Mouse (Mus musculus) kidney, embryonic 15.5 days (tissue): ENCODE data around the gene Phyhd1. TPM values are rescaled to one million over a fixed set of nuclear protein-coding genes. Genes with fewer than 3 reads are reported as not detected.
A peak's percentile ranks its signal among the peaks of the same experiment; 100 is the strongest.

Source experiments
- ATAC-seq: fragments of 200-750 bp; cut with Nextera tagmentation; replicated peaks from 2 replicates; pipeline ENCODE4 v1.8.0; 2017; ENCODE audit warnings: moderate TSS enrichment; ENCODE audit not compliant: low FRiP score
- H3K27ac ChIP-seq: fragments of 300-500 bp; sonication (generic); 2 replicates; pipeline ENCODE4 v1.5.1; 2015; ENCODE audit warnings: mild to moderate bottlenecking, inconsistent platforms
- H3K27me3 ChIP-seq: fragments of 300-500 bp; sonication (generic); 2 replicates; pipeline ENCODE4 v1.6.1; 2015; ENCODE audit warnings: inconsistent platforms
- H3K36me3 ChIP-seq: fragments of 300-500 bp; sonication (generic); 2 replicates; pipeline ENCODE4 v1.6.1; 2015; ENCODE audit warnings: inconsistent platforms
- H3K4me1 ChIP-seq: fragments of 300-500 bp; sonication (generic); 2 replicates; pipeline ENCODE4 v1.6.1; 2015; ENCODE audit warnings: inconsistent platforms
- H3K4me2 ChIP-seq: fragments of 300-500 bp; sonication (generic); 2 replicates; pipeline ENCODE4 v1.6.1; 2015; ENCODE audit warnings: moderate library complexity, mild to moderate bottlenecking, inconsistent platforms
- H3K4me3 ChIP-seq: fragments of 300-500 bp; sonication (generic); replicated peaks from 2 replicates; pipeline ENCODE4 v1.5.1; 2015; ENCODE audit warnings: mild to moderate bottlenecking, inconsistent platforms
- H3K9ac ChIP-seq: fragments of 300-500 bp; sonication (generic); 2 replicates; pipeline ENCODE4 v1.6.1; 2015; ENCODE audit warnings: mild to moderate bottlenecking, inconsistent platforms
- H3K9me3 ChIP-seq: fragments of 300-500 bp; sonication (generic); replicated peaks from 2 replicates; pipeline ENCODE4 v1.6.1; 2016; ENCODE audit warnings: inconsistent platforms
- WGBS: fragments of 180-500 bp; shearing (Covaris S2); methylation state at CpG from one replicate; pipeline ENCODE4 v1.1.7; 2015; ENCODE audit warnings: mixed read lengths; 5-methylcytosine and 5-hydroxymethylcytosine counted together
- polyA plus RNA-seq: library from polyadenylated mRNA; unstranded; fragments of >200 nt; fragmentation: Nextera tagmentation; extraction: Ambion mirVana; gene quantifications from 2 replicates; pipeline ENCODE4 v1.2.1, GENCODE M21; 2015

Phyhd1 gene
- polyA plus RNA-seq, 1 experiment from 2014 or later: 13.3 TPM

DNA sequence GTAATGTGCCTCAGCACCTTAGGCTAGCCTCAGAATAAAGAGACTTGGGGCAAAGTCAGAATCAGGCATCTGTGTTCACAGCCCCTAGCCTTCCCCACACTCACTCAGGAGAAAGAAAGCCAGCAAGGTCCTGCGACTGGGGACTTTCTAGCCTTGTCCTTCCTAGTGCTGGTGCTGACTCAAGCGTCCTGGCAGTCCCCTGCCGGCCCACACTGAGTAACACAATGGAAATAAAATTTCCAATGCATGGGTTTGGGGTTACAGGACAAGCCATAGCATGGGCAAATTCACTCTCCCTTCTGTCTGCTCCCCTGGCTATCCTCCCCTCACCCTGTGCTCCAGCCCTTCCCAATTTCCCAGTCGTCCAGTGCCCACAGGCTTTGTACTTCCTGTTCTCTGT lies 2.4 kb downstream of the Phyhd1 start:
- H3K4me1 ChIP-seq: peaks cover 55% of the 10 kb centered on the region
- no peaks in the 10 kb centered on the region for H3K27me3 ChIP-seq
- no peak overlapping the region for H3K27ac ChIP-seq
- ATAC-seq: no peak
- H3K36me3 ChIP-seq: peaks cover 13% of the 10 kb centered on the region
- H3K4me2 ChIP-seq: no peak overlapping the region
- H3K9ac ChIP-seq: no peak overlapping the region
- no peaks in the 10 kb centered on the region for H3K9me3 ChIP-seq
- H3K4me3 ChIP-seq: no peak overlapping the region
- 57% methylated on average over 4 of the region's 4 CpGs for WGBS

DNA sequence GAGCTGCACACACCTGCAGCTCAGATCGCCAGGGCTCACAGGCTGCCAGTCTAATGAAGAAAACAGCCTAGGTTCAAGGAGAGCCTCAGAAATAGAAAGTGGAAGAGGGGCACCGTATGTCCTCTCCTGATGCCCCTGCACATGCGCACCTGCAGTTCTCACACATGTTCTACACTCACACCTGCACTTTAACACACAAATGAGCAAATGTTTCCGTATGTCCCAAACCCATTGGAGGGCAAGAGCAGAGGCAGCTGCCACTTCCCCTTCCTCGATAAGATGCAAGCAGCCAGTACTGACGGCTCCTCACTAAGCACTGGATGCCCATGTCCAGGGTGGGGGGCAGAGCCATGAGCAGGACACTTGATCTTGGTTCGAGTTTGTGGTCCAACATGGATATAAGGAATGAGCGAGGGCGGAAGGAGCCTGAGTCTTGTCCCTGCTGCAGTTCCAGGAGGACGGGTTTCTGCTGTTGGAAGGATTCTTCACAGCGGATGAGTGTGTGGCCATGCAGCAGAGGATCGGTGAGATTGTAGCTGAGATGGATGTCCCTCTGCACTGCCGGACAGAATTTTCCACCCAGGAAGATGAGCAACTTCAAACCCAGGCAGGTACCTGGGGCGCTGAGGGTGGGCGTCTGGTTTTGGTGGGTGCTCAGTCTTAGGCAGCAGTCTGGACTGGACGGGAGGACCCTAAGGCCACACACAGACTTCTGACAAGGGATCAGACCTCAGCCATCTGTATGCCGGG lies 3.4 kb downstream of the Phyhd1 start:
- H3K9me3 ChIP-seq: no peaks in the 10 kb centered on the region
- H3K36me3 ChIP-seq: peaks cover 3% of the 10 kb centered on the region
- no peak overlapping the region for H3K9ac ChIP-seq
- no peak for ATAC-seq
- H3K4me3 ChIP-seq: no peak overlapping the region
- peak overlapping the region; percentile 72 for H3K27ac ChIP-seq
- 87% methylated on average over 17 of the region's 17 CpGs for WGBS
- no peaks in the 10 kb centered on the region for H3K27me3 ChIP-seq
- peaks cover 46% of the 10 kb centered on the region for H3K4me1 ChIP-seq
- no peak overlapping the region for H3K4me2 ChIP-seq

DNA sequence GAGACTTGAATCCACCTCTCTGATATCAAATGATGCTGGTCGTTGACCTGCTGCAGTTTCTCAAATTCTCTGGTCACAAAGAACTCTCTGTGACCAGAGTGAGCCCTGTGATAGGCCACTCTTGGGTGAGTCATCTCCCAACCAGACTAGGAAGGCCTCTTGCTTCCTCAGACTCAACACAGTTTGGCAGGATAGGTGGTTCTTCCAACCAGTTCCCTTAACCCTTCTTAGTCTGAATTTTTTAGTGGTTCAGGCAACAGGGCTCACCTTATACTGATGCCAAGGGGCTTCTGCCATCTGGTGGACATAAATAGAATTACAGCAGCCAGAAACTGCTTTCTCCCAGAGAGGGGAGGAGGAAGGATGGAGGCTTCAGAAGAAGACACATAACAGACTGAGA lies 4.1 kb downstream of the Phyhd1 start:
- 27% methylated on average over 1 of the region's 1 CpGs for WGBS
- H3K9ac ChIP-seq: no peak overlapping the region
- H3K27me3 ChIP-seq: no peaks in the 10 kb centered on the region
- H3K4me3 ChIP-seq: no peak overlapping the region
- H3K4me2 ChIP-seq: no peak overlapping the region
- ATAC-seq: peak; percentile 66; the same call in 1 of the 2 replicates
- H3K9me3 ChIP-seq: no peaks in the 10 kb centered on the region
- peaks cover 39% of the 10 kb centered on the region for H3K4me1 ChIP-seq
- peak overlapping the region; percentile 72 for H3K27ac ChIP-seq
- H3K36me3 ChIP-seq: no peaks in the 10 kb centered on the region

DNA sequence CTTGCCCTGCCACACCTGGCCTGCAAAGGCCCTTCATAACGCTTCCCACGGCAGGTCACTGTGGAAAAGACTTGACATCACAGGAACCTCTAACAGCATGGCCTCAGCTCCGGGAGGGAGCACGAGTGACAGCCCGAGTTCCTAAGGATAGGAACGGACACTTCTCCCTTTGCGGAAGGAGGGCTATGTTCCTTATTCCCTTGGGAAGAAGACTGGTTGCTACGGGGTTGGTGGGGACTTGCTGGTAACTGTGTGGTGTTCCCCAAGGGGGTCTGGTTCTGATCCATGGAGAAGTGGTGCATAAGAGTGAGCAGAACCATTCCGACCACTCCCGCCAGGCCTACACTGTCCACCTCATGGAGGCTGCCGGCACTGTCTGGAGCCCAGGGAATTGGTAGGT lies 14.7 kb downstream of the Phyhd1 start, which contains the start of gene Gm28038:
Gene Gm28038 (plus strand): TSS at position 301 of the 400 bp plus-strand sequence.
- Histone ChIP-seq H3K9me3 (no peaks in the 10 kb centered on the region), H3K36me3 (0 out of 2 replicates have a peak, but pooled peaks cover 15% of the 10 kb centered on the region), H3K4me1 (peaks cover 13% of the 10 kb centered on the region), H3K27me3 (no peaks in the 10 kb centered on the region), H3K27ac (no peak within 1 kb of the TSS), H3K4me3 (no peak within 1 kb of the TSS), H3K4me2 (no peak within 1 kb of the TSS), H3K9ac (no peak within 1 kb of the TSS)
- WGBS: 91% methylated on average over 11 of the region's 11 CpGs
- no peak for ATAC-seq

DNA sequence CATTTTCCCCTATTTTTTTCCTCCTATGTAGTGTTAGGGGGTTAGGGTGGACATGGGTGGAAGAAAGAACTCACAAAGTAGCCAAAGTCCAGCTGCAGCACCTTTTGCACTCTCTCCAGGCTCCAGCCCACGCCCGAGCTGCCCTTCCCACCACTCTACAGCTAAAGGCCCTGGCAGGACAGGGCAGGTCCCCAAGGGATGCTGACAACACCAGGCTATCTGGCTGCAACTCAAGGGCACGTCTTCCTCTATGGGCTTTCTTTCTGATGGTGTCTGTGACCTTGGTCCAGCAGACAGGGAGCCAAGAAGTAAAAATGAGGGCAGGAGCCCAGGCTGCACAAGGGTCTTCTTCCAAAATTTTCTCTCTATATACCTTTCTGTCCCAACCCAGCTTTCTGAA lies 15.6 kb downstream of the Phyhd1 start:
- H3K4me1 ChIP-seq: peaks cover 13% of the 10 kb centered on the region
- 77% methylated on average over 3 of the region's 3 CpGs for WGBS

DNA sequence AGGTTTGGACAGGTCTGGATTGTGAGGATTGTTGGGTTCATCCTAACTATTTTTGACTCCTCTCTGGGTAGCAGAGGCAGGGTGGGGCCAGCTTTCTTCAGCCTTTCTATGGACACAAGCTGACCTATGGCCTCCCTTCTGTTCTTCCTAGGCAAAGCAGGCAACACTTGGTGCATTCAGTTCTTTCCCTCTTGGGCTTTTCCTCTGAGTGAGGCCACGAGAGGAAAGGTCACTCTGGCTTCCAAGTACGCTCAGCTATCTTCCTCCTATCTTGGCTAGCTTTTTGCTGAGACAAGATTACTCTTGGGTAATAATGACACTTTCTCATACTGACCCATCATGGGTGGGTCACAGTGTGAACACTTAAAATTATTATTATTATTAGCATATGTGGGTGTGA lies 17.2 kb downstream of the Phyhd1 start:
- Histone ChIP-seq H3K4me1 (peaks cover 24% of the 10 kb centered on the region), H3K27me3 (no peaks in the 10 kb centered on the region), H3K36me3 (0 out of 2 replicates have a peak, but pooled peaks cover 12% of the 10 kb centered on the region), H3K9ac (no peak overlapping the region), H3K9me3 (no peaks in the 10 kb centered on the region), H3K4me2 (no peak overlapping the region), H3K4me3 (no peak overlapping the region), H3K27ac (no peak overlapping the region)
- ATAC-seq: no peak
- 93% methylated on average over 2 of the region's 2 CpGs for WGBS

More for the DNA sequence above, 15.6 kb downstream of the Phyhd1 start:
- Histone ChIP-seq H3K27me3 (no peaks in the 10 kb centered on the region), H3K27ac (no peak overlapping the region), H3K9me3 (no peaks in the 10 kb centered on the region), H3K4me2 (no peak overlapping the region), H3K9ac (no peak overlapping the region), H3K36me3 (0 out of 2 replicates have a peak, but pooled peaks cover 15% of the 10 kb centered on the region), H3K4me3 (no peak overlapping the region)
- ATAC-seq: no peak

DNA sequence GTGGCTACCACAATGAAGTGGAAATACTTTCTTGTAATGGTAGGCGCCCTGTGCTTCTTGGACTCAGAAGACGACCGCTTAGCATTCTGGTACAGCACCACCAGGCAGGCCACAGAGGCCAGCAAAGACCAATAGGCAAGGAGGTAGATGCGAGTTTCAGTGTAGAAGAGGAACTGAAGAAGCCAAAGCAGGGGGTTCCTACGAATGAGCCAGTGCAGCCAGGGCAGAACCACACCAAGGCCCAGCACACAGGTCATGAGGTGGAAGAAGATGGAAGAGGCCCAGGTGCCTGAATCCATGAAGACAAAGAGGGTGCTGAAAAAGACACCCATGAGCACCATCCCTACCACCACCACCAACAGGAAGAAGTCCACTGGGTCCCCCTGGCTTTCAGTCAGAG lies 19.0 kb downstream of the Phyhd1 start:
- H3K27ac ChIP-seq: no peak overlapping the region
- 90% methylated on average over 5 of the region's 5 CpGs for WGBS
- no peaks in the 10 kb centered on the region for H3K9me3 ChIP-seq
- H3K4me2 ChIP-seq: peak overlapping the region; percentile 94
- ATAC-seq: no peak
- peaks cover 24% of the 10 kb centered on the region for H3K4me1 ChIP-seq
- 0 out of 2 replicates have a peak, but pooled peaks cover 12% of the 10 kb centered on the region for H3K36me3 ChIP-seq
- peak overlapping the region; percentile 90 for H3K4me3 ChIP-seq
- H3K27me3 ChIP-seq: no peaks in the 10 kb centered on the region
- peak overlapping the region; percentile 95 for H3K9ac ChIP-seq

DNA sequence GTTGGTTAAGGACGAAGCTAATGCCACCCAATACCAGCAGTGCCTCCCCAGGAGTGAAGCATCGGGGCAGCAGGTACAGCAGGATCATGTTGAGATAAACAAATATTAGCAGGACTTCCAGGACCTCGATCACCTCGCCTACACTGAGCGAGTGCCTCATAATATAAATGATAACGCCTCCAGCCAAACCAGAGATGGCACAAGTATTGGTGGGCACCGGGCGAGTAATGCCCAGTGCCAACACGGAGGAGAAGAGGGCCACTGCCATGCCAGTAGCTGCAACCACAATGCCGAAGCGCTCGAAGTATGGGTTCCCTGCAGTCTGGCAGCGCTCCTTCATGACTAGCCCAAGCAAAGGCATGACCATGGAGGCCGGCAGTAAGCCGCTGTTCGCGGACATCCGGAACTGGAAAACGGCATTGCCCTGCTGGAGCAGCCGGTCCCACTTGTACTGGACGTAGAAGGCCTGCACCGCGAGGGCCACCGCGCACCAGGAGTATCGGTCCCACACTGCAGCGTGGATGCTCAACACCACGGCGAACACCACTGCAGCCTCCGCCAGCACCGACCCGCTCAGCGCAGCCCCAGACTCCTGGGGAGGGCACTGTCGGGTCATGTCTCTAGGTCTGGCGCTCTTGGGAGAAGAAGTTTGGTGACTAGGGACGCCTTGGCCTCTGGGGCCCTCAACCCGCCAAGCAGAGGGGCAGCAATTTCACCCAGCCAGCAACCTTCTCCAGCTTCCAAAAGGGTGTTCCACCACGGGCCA lies 19.6 kb downstream of the Phyhd1 start:
- ATAC-seq: peak; percentile 66
- H3K27ac ChIP-seq: peak overlapping the region; percentile 75

DNA sequence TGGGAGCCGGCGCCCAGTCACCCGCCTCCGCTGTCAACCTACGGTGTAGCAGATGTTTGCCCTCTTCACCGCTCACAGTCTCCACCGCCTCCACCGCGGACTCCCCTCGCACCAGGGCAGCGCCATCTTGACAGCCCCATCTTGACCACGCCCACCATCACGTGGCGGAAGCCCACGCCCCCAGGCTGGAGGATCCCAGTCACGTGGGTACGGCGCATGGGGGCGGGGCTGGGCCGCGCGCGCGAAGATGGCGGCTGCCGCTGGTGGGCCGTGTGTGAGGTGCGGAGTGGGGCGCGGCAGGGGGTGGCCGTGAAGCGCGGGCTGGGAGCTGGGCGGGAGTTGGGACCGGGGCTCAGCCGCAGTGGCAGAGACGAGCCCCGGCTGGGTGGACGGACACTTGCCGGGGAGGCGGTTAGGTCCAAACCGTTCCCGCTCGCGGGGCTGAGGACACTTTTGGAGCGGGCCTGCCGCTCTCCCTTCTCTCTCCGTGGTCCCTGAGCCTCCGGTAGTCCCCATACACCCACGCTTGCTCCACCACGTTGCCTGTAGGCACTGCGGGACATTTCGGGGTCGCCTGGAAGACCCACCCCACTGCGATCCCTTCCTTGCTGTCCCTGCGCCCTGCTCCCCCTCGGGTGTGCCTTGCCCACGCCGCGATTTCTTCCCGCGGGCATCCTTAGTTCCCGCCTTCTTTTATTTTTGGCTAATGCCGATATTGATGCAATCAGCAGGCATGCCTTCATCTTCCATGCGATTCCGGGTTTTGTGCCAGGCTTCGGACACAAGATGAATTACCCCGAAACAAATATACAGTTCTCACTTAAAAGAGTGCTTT lies 20.4 kb downstream of the Phyhd1 start, which contains the start of the genes Dolk and Nup188:
Gene Dolk (minus strand): TSS at position 143 of the 835 bp plus-strand sequence.
Gene Nup188 (plus strand): TSS at position 206 of the 835 bp plus-strand sequence.
- under 1% methylated on average over 68 of the region's 68 CpGs for WGBS
- peak; percentile 93 for ATAC-seq
- H3K4me3 ChIP-seq: peak within 1 kb of the TSS; percentile 90
- peak within 1 kb of the TSS; percentile 95 for H3K9ac ChIP-seq
- peaks cover 24% of the 10 kb centered on the region for H3K4me1 ChIP-seq
- H3K27ac ChIP-seq: peak within 1 kb of the TSS; percentile 75
- H3K9me3 ChIP-seq: no peaks in the 10 kb centered on the region
- H3K4me2 ChIP-seq: peak within 1 kb of the TSS; percentile 94
- H3K27me3 ChIP-seq: no peaks in the 10 kb centered on the region
- peaks cover 19% of the 10 kb centered on the region; the same call in 1 of the 2 replicates for H3K36me3 ChIP-seq

More for the DNA sequence above, 19.6 kb downstream of the Phyhd1 start:
- H3K36me3 ChIP-seq: peaks cover 16% of the 10 kb centered on the region; the same call in 1 of the 2 replicates
- 14% methylated on average over 38 of the region's 38 CpGs for WGBS
- peaks cover 24% of the 10 kb centered on the region for H3K4me1 ChIP-seq
- H3K27me3 ChIP-seq: no peaks in the 10 kb centered on the region
- H3K9me3 ChIP-seq: no peaks in the 10 kb centered on the region
- H3K4me2 ChIP-seq: peak overlapping the region; percentile 94
- H3K9ac ChIP-seq: peak overlapping the region; percentile 95
- H3K4me3 ChIP-seq: peak overlapping the region; percentile 90

DNA sequence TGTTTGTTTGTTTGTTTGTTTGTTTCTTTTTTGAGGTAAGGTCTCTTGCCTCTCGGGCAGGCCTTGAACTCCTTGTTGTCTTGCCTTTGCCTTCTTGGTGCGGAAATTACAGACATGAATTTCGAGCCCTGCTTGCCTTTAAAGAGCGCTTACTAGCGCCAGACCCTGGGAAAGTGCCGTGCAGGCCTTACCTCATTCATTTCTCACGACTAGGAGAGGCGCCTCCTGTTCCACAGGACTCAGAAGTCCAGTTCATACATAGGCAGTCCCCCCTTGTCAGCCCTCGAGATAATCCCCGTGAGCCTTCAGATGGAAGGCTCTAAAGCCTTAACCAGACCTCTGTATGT lies 21.0 kb downstream of the Phyhd1 start:
- Histone ChIP-seq H3K9ac (peak overlapping the region; percentile 95), H3K36me3 (peaks cover 22% of the 10 kb centered on the region; the same call in 1 of the 2 replicates), H3K27ac (peak overlapping the region; percentile 75), H3K4me1 (peaks cover 24% of the 10 kb centered on the region), H3K27me3 (no peaks in the 10 kb centered on the region), H3K4me3 (peak overlapping the region; percentile 90), H3K9me3 (no peaks in the 10 kb centered on the region), H3K4me2 (peak overlapping the region; percentile 94)
- WGBS: under 1% methylated on average over 10 of the region's 10 CpGs
- ATAC-seq: no peak

DNA sequence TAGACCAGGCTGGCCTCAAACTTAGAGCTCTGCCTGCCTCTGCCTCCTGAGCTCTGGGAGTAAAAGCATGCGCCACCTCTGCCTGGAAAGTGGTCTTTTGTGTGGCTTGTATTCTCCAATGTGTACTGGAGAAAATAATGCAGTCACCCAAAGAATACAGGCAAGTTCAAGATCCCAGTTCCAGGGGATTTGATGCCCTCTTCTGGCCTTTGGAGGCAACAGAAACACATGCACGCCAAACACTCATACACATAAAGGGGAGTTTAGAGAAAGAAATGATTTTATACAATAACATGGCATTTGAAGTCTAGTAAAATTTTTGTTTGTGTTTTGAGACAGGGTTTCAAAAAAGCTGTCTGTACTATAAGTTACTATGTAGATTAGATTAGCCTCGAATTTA lies 33.5 kb downstream of the Phyhd1 start:
- Histone ChIP-seq H3K36me3 (peaks cover 75% of the 10 kb centered on the region), H3K4me2 (no peak overlapping the region), H3K4me3 (no peak overlapping the region), H3K4me1 (no peaks in the 10 kb centered on the region), H3K9me3 (no peaks in the 10 kb centered on the region), H3K27me3 (no peaks in the 10 kb centered on the region), H3K9ac (no peak overlapping the region), H3K27ac (no peak overlapping the region)
- no peak for ATAC-seq
- 85% methylated on average over 3 of the region's 3 CpGs for WGBS
